Mouse (Mus musculus) small intestine, adult 2 months (tissue): Measurements from ENCODE around the gene Cd101.

Experiments used
- CTCF ChIP-seq: fragments of 200-500 bp; IDR thresholded peaks from 2 replicates; pipeline ENCODE4 v1.5.1; 2012; ENCODE audit warnings: low read depth, mild to moderate bottlenecking, control low read depth, inconsistent platforms, low read length, moderate library complexity, mixed read lengths; ENCODE audit not compliant: insufficient replicate concordance, insufficient read length; ENCODE audit errors: extremely low read depth
- POLR2A ChIP-seq: fragments of 200-500 bp; IDR thresholded peaks from 2 replicates; pipeline ENCODE4 v1.6.1; 2012; ENCODE audit warnings: low read depth, mild to moderate bottlenecking, control low read depth, inconsistent platforms, low read length, moderate library complexity

- TF ChIP-seq CTCF (no peak), POLR2A (no peak)
Observed at GRCm38 (mm10) chr3:101016050-101016449, 13.3 kb downstream of the Cd101 start.
